Mouse (Mus musculus): ENCODE measurements around the gene Mrps6. TPM values are rescaled to one million over a fixed set of nuclear protein-coding genes. Genes with fewer than 3 reads are reported as not detected.

Gene Mrps6
- total RNA-seq (2014; rRNA removed), result 33.6 and 37.0 TPM in 2 replicates
- 143 and 157 TPM in 2 replicates for polyA plus RNA-seq (2015; fragmentation: Nextera tagmentation; extraction: Ambion mirVana)

- H3K4me3 ChIP-seq (ENCODE audit: low read depth, low read length), result peak within 1 kb of the TSS; percentile 90
- no peaks in the 10 kb centered on the region for H3K27me3 ChIP-seq (ENCODE audit: insufficient read depth, low read length)
- no peaks in the 10 kb centered on the region for H3K9me3 ChIP-seq (ENCODE audit: low read length)
- peak within 1 kb of the TSS; percentile 81 for H3K9ac ChIP-seq
- peaks cover 19% of the 10 kb centered on the region for H3K4me1 ChIP-seq (ENCODE audit: insufficient read depth)
- ATAC-seq, result peak; percentile 97
- under 1% methylated on average over 88 of the region's 99 CpGs for WGBS
- DNase-seq, result peak; percentile 94
- H3K36me3 ChIP-seq (ENCODE audit: insufficient read depth), result no peaks in the 10 kb centered on the region
- TF ChIP-seq CTCF (IDR thresholded peaks at IDR 0.05; ENCODE audit: low read depth), result peak; percentile 31; the same call in 1 of the 2 replicates
- peak within 1 kb of the TSS; percentile 83 for H3K4me2 ChIP-seq (ENCODE audit: low read depth)
- H3K27ac ChIP-seq (ENCODE audit: low read depth, low read length), result peak within 1 kb of the TSS; percentile 84
Measured at GRCm38 (mm10) chr16:92057852-92058643, at the start of gene Mrps6, which contains the start of the genes Gm49711 and Slc5a3. TSS of gene Mrps6 (plus strand) at chr16:92058270. TSS of gene Gm49711 (plus strand) at chr16:92058316. TSS of gene Slc5a3 (plus strand) at chr16:92058322.

- ATAC-seq (no peak), DNase-seq (no peak)
- WGBS, result 88% methylated on average over 2 of the region's 2 CpGs
- Histone ChIP-seq H3K36me3 (ENCODE audit: insufficient read depth) (no peaks in the 10 kb centered on the region), H3K9ac (no peak overlapping the region), H3K27ac (ENCODE audit: low read depth, low read length) (no peak overlapping the region), H3K4me1 (ENCODE audit: insufficient read depth) (no peaks in the 10 kb centered on the region), H3K27me3 (ENCODE audit: insufficient read depth, low read length) (no peaks in the 10 kb centered on the region), H3K4me3 (ENCODE audit: low read depth, low read length) (no peak overlapping the region), H3K4me2 (ENCODE audit: low read depth) (no peak overlapping the region), H3K9me3 (ENCODE audit: low read length) (no peaks in the 10 kb centered on the region)
- TF ChIP-seq CTCF (IDR thresholded peaks at IDR 0.05; ENCODE audit: low read depth), result no peak
Measured at GRCm38 (mm10) chr16:92009586-92009985, 48.5 kb upstream of the Mrps6 start.

- Histone ChIP-seq H3K27me3 (ENCODE audit: insufficient read depth, low read length) (no peaks in the 10 kb centered on the region), H3K4me1 (ENCODE audit: insufficient read depth) (0 out of 2 replicates have a peak, but pooled peaks cover 4% of the 10 kb centered on the region), H3K9ac (no peak overlapping the region), H3K36me3 (ENCODE audit: insufficient read depth) (no peaks in the 10 kb centered on the region), H3K27ac (ENCODE audit: low read depth, low read length) (no peak overlapping the region), H3K4me3 (ENCODE audit: low read depth, low read length) (no peak overlapping the region), H3K9me3 (ENCODE audit: low read length) (no peaks in the 10 kb centered on the region), H3K4me2 (ENCODE audit: low read depth) (no peak overlapping the region)
- DNase-seq (no peak), ATAC-seq (no peak)
- WGBS, result 91% methylated on average over 8 of the region's 8 CpGs
- TF ChIP-seq CTCF (IDR thresholded peaks at IDR 0.05; ENCODE audit: low read depth), result no peak
Measured at GRCm38 (mm10) chr16:92016792-92017191, 41.3 kb upstream of the Mrps6 start.

- Histone ChIP-seq H3K9me3 (ENCODE audit: low read length) (no peaks in the 10 kb centered on the region), H3K4me1 (ENCODE audit: insufficient read depth) (0 out of 2 replicates have a peak, but pooled peaks cover 4% of the 10 kb centered on the region), H3K9ac (peak overlapping the region; percentile 35), H3K36me3 (ENCODE audit: insufficient read depth) (no peaks in the 10 kb centered on the region), H3K27me3 (ENCODE audit: insufficient read depth, low read length) (no peaks in the 10 kb centered on the region), H3K4me3 (ENCODE audit: low read depth, low read length) (peak overlapping the region; percentile 32), H3K4me2 (ENCODE audit: low read depth) (peak overlapping the region; percentile 46), H3K27ac (ENCODE audit: low read depth, low read length) (peak overlapping the region; percentile 66)
- ATAC-seq, result peak; percentile 72
- DNase-seq, result peak; percentile 55
- 7% methylated on average over 26 of the region's 26 CpGs for WGBS
- no peak for TF ChIP-seq CTCF (IDR thresholded peaks at IDR 0.05; ENCODE audit: low read depth)
Measured at GRCm38 (mm10) chr16:92019141-92020118, 38.6 kb upstream of the Mrps6 start.

- ATAC-seq (no peak), DNase-seq (no peak)
- Histone ChIP-seq H3K4me1 (ENCODE audit: insufficient read depth) (0 out of 2 replicates have a peak, but pooled peaks cover 4% of the 10 kb centered on the region), H3K4me3 (ENCODE audit: low read depth, low read length) (no peak overlapping the region), H3K36me3 (ENCODE audit: insufficient read depth) (no peaks in the 10 kb centered on the region), H3K27me3 (ENCODE audit: insufficient read depth, low read length) (no peaks in the 10 kb centered on the region), H3K4me2 (ENCODE audit: low read depth) (no peak overlapping the region), H3K9ac (no peak overlapping the region), H3K9me3 (ENCODE audit: low read length) (no peaks in the 10 kb centered on the region), H3K27ac (ENCODE audit: low read depth, low read length) (no peak overlapping the region)
- no peak for TF ChIP-seq CTCF (IDR thresholded peaks at IDR 0.05; ENCODE audit: low read depth)
- 87% methylated on average over 12 of the region's 12 CpGs for WGBS
Measured at GRCm38 (mm10) chr16:92021656-92022400, 36.2 kb upstream of the Mrps6 start.

Data from forebrain, postnatal 0 days (tissue).